ENCODE assay signal across 8 mouse cellular contexts in genomic region chr9:69458982-69459381, GRCm38 (mm10). TPM values are rescaled to one million over a fixed set of nuclear protein-coding genes. Genes with fewer than 3 reads are reported as not detected.
DNase-seq lines count a peak whose midpoint lies in the region; TF ChIP-seq lines count a peak whose summit lies in the region.

No protein-coding gene starts in this region.

- no peak for TF ChIP-seq CTCF in thymus, adult 2 months (IDR thresholded peaks at IDR 0.05; ENCODE audit: borderline replicate concordance, control insufficient read depth, extremely low read depth, insufficient read depth, low read length, poor library complexity)

- WGBS in thymus, adult 2 months = 7% methylated on average over 2 of the region's 2 CpGs

- H3K4me3 ChIP-seq in thymus, adult 2 months (ENCODE audit: control insufficient read depth, insufficient read depth, low read length) = no peak overlapping the region

- peak; percentile 39 for DNase-seq in thymus, adult 2 months
- DNase-seq in thymus, postnatal 10 days (ENCODE audit: low spot score in 2 of 2) = no peak
- peak; percentile 83 for DNase-seq in gastrocnemius, postnatal 25 days
- DNase-seq in kidney, adult 9 months = peak; percentile 64
- DNase-seq in mesoderm, embryonic 11.5 days (ENCODE audit: low read depth, low spot score) = peak; percentile 56
- no peak for DNase-seq in cerebellum, adult 9-10 months
- no peak for DNase-seq in left cerebral cortex, postnatal 10 days (ENCODE audit: extremely low spot score in 1 of 2, low spot score in 2 of 2)
- DNase-seq in cerebellum, postnatal 4 days (ENCODE audit: low spot score in 2 of 2) = no peak

- peaks cover 47% of the 10 kb centered on the region for H3K4me1 ChIP-seq in thymus, adult 2 months (replicated peaks; ENCODE audit: control insufficient read depth, insufficient read depth, low read length)

- no peaks in the 10 kb centered on the region for H3K27me3 ChIP-seq in thymus, adult 2 months (ENCODE audit: control insufficient read depth, insufficient read depth, low read length)

- H3K36me3 ChIP-seq in thymus, adult 2 months (ENCODE audit: control insufficient read depth, insufficient read depth, low read length) = peaks cover 3% of the 10 kb centered on the region; the same call in 1 of the 2 replicates

- TF ChIP-seq POLR2A in thymus, adult 2 months (IDR thresholded peaks at IDR 0.05; ENCODE audit: control insufficient read depth, extremely low read depth, insufficient read depth, low read length, poor library complexity) = no peak

- intact Hi-C loops in left cerebral cortex, postnatal 10 days (cut with DNase I) = no loop called here

- peak overlapping the region; percentile 60 for H3K27ac ChIP-seq in thymus, adult 2 months (ENCODE audit: control insufficient read depth, insufficient read depth, low read length)

RNA-seq across cellular contexts. Expression of gene Anxa2, which starts 5.6 kb away (rescaled TPM):
- 409 and 412 TPM in 2 replicates for polyA plus RNA-seq in thymus, adult 2 months (2012; rRNA removed)
- 10 to 100 TPM; 52.8 to 74.7 TPM for total RNA-seq in gastrocnemius, postnatal 25 days (2021)
- 10 to 100 TPM; 15.9 to 17.0 TPM for total RNA-seq in left cerebral cortex, postnatal 10 days (2021)

Comparison
In these comparisons a context has a peak if more than half of its experiments do, and no peak if none do; other contexts are left out.
1. DNase-seq: peak in thymus, adult 2 months (single experiment), gastrocnemius, postnatal 25 days (single experiment), kidney, adult 9 months (single experiment) and mesoderm, embryonic 11.5 days (single experiment); none in thymus, postnatal 10 days (0 of 2), cerebellum, adult 9-10 months (single experiment), left cerebral cortex, postnatal 10 days (0 of 2) and cerebellum, postnatal 4 days (0 of 2).